Mouse (Mus musculus): ENCODE results near the gene Lzic.

Gene Lzic

DNA sequence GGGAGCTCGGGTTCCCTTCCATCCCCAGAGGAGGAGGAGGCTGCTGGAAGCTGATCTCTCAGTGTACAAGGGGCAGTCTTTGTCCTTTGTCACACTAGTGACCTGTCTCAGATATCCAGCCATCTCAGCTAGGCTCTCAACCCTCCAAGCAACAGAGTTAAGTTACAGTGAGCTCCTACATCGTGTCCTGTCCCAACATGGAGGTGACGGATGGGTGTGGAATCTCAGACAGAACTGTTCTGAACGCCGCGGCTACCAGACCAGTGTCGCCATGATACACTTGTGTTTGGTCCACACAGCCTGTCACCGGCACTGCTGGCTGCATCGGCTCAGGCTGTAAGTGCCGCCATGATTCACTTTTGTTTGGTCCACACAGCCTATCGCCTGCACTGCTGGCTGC, 8.0 kb upstream of the Lzic start, which contains the start of gene Tmem274:
Tmem274 (plus strand) TSS at position 301 of the 400 bp plus-strand sequence.
- no peak for DNase-seq (ENCODE audit: low spot score in 2 of 2)

DNA sequence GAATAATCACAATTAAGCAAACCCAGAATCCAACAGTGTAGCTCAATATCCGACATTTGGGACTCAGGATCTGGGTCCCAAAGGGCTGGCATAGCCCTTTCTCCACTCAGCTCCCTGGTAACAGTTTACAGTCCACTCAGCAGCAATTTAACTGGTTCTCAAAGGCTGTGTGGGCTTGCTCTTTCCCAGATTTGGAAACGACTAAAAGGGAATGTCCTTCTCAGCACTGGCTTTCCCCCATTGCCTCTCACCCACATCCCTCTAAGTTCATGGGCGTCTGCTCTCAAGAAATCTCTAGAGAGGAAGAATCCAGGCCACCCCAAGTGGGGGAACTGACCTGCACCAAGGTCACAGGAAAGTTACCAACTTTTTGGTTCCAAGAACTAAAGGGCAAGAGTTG, 463 bp upstream of the Lzic start:
- no peak for DNase-seq (ENCODE audit: low spot score in 2 of 2)

DNA sequence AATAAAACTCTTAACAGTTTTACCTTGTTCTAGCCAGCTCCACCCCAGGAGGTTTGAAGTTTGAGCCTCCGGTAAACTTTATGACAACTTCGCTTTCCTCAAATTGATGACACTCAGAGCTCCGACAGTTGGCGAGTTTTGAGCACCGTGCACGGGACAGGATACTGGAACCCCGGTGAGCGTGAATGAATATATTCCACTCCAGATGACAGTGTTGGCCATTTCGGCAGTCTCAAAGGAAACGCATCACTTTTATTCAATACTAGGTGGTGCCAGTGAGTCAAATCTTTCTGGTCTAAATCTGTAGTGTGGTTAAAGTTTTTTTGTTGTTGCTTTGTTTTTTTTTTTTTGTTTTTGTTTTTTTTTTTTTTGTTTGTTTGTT, 787 bp downstream of the Lzic start:
- DNase-seq (ENCODE audit: low spot score in 2 of 2) = no peak

DNA sequence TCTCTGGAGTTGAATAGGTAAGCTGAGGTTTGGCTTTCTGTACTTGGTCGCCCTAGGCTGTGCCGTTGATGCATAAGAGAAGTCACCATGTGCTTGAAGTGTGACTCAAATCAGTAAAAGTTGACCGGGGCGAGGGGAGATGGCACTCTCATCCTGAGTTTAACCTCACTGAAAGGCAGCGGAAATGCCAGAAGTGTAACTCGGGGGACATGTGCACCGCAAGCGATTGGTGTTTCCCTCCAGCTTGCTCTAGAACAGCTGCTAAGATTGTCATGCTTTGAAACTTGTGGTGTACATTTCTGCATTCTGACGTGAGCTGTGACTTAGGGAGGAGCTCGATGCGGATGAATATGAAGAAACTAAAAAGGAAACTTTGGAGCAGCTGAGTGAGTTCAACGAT, 2.7 kb downstream of the Lzic start:
- DNase-seq (ENCODE audit: low spot score in 2 of 2) = no peak

DNA sequence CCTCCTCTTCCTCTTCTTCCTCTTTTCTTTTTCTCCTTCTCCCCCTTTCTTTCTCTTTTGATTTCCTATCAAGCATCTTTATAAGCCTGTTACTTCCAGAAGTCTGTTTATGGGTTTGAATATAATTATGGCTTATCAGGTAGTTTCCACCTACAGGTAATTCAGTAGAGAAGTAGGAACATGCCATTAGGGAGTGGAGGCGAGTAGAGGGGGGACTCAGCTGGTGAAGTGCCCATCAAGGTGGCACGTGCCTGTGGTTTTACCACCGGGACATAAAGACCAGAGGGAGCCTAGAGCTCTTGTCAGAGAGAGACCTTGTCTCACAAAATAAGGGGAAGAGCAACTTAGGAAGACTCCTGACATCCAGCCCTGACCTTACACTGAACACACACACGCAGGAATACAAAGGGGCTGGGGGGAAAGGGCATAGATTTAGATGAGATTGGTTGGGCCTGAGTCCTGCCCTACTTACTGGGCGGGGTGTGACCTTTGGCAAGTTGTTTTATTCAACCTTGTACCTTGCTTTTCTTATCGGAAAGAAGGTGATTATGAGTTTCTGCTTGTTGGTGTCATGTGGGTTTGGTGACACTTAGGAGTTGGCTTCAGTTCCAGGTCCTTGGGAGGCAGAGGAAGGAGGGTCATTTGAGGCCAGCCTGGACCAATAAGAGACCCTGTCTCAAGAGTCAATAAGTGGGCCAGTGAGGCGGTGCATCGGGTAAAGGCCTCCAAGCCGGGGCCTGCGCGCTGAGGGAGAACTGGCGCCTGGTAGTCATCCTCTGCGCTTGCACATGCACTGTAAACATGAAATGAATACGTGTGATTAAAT, 4.6 kb downstream of the Lzic start:
- DNase-seq (ENCODE audit: low spot score in 2 of 2) = no peak

DNA sequence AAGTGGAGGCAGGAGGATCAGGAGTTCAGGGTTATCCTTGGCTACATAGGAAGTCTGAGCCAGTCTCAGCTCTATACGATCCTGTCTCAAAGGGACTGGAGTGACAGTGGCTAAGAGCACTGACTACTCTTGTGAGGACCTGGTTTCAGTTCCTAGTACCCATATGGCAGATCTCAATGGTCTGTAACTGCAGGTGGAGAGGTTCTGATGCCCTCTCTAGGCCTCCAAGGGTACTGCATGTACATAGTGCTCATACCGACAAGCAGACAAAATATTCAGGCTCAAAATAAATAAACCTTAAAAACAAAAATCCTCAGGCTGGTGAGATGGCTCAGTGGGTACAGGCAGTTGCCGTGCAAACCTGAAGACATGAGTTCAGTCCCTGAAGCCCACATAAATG, 6.1 kb downstream of the Lzic start:
- DNase-seq (ENCODE audit: low spot score in 2 of 2) = no peak

DNA sequence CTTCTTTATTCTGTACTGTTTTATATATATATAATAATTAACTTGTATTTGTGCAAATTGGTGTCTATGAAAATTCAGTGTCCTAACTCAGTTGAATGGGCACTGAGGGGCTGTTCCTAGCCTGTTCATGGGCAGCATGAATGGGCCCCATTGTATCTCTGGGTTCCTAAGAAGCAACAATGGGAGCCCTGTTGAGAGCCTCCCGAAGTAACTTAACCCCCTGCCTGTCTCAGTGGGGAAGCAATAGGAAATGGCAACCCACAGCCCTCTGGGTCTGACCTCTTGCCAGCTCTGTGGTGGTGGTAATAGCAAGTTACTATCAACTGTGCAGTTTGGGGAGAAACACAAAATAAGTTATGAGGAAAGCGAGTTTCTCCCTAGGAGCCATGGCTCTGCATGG, 11.6 kb downstream of the Lzic start:
- peak in 1 of 2 experiments; percentile 9 for DNase-seq (ENCODE audit: low spot score in 2 of 2)

DNA sequence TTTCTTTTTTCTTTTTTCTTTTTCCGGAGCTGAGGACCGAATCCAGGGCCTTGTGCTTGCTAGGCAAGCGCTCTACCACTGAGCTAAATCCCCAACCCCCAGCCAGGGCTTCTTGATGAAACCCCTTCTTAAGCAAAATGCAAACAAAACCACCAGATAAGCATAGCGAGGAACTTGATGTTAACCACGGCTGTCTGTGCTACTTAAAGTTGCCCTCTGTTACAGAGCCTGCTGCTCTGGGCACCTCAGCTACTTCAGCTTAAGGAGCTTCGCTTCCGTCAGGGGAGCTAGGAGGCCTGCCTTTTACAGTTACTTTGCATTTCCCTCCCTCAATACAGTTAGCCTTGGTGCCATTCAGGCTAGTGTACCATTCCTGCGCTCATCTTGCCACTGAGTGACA, 13.9 kb downstream of the Lzic start:
- no peak for DNase-seq (ENCODE audit: low spot score in 2 of 2)

DNA sequence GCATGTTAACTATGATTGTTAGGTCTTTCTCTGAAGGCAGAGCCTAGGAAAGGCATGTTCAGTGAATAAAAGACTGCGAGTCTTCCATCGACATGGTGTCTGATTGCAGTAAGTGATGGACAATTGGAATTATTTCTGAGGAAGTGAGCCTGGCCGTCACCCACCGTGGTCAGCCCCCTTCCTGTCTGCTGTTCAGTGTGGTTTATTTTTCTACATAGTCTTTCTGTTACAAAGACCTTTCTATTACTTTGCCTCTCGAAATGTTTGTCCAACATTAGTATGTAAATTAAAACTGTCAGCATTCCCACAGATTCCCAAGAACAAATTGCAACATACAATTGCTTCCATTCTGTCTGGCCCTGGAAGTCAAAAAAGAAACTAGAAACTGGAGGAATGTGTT, 14.8 kb downstream of the Lzic start:
- DNase-seq (ENCODE audit: low spot score in 2 of 2) = no peak

DNA sequence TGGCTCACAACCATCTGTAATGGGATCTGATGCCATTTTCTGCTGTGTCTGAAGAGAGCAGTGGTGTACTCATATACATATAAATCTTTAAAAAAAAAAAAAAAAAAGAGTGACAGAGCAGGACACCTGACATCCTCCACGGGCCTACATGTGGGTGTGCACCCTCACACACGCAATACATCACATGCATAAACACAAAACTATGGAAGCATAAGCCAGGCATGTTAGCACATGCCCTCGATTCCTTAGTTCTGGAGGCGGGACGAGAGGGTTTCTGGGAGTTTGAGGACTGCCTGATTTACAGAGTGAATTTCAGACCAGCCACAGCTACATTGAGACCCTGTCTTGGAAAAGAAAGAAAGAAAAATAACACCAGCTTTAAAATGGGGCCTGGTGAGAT, 19.3 kb downstream of the Lzic start:
- DNase-seq (ENCODE audit: low spot score in 2 of 2) = no peak

DNA sequence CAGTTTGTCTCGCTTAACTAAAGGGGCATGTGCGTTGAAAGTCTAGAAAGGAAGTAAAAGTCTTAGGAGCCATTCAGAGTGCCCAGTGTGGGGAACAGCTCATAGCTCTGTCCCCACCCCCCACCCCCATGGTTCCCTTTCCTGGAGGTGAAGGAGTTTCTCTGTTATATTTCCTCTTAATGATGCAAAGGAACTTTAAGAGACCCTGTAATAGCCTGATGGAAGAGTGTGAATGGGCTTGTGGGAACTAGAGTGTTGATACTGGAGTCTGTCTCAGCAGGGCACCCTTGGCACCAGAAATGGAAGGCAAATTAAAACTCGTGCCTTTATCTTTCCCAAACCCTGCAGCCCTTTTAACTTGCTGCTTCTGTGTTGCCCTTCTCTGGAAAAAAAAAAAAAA, 19.8 kb downstream of the Lzic start:
- no peak for DNase-seq (ENCODE audit: low spot score in 2 of 2)

DNA sequence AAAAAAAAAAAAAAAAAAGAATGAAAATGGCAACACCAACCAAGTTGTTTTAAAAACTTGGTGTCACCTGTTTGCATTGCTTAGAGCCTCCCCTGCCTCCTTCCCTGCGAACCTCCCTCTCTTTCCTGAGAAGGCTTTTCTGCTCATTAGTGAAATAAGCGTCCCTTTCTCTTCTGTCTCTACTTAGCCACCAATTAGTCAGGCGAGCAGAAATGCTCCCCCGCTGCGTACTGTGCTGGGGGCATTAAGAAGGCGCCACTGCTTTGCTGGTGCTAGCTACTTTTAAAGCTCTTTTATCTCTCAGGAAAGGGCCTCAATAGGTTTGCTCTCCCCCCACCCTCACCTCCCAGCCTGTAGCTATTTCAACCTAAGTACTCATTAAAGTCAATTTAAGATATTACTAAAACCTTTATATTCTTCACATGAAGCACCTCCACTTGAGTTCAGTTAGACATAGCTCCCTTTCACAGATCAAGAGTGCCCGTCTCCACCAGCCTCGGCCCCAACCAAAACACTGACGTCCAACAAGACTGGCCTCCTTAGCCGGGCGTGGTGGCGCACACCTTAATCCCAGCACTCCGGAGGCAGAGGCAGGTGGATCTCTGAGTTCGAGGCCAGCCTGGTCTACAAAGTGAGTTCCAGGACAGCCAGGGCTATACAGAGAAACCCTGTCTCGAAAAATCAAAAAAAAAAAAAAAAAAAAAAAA, 20.4 kb downstream of the Lzic start:
- no peak for DNase-seq (ENCODE audit: low spot score in 2 of 2)

DNA sequence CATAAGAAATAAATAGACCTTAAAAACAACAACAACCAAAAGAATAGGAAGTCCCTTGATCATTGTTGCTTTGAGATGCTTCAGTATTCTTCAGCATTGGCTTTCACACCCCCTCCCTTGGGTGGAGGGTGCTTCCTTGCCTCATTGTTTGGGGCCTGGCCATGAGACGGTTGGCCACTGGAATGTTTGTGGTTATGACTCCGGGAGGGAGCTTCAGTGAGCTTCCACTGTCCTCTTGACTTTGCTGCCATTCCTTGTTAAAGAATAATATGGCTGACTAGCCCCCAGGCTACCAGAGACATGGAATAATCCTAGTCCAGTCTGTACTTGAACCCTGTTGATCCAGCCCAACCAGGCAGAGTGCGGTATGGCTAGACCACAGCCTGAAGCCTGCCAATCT, 21.9 kb downstream of the Lzic start:
- no peak for DNase-seq (ENCODE audit: low spot score in 2 of 2)

DNA sequence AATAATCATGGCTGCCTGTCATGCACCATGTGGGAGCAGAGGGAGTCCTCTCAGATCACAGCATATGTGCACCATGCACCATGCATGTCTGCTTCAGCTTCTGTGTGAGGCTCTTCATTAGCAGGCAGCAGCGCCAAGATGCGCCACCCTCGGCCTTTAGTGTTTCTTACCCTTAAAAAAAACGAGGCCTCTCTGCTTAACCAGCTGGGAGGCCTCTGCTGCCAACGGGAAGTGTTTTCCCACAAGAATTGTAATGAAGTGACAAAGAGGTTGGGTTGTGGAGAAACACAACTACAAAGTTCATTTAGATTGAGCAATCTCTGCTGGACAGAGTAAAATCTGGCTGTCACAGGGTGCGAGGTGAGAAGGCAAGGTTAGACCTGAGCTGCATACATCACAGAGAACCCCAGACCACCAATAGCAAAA, 26.2 kb downstream of the Lzic start:
- DNase-seq (ENCODE audit: low spot score in 2 of 2) = no peak

DNA sequence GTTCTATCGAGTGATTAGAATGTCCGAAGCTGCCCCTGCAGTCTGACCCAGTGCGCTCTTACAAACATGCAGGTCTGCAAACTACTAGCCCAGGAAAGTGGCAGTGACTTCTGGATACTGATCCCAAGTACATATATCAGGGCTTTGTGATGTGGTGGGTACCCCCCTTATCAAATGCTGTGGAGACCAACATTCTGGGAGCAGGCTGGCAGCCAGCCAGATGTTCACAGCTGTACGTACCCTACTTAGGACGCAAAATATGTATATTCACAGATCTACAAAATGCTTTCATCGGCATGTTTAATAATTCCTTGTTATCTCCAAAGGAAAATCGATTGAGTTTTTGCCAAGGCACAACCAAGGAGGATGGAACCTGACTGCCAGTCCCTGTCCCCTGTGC, 27.0 kb downstream of the Lzic start:
- DNase-seq (ENCODE audit: low spot score in 2 of 2) = no peak

DNA sequence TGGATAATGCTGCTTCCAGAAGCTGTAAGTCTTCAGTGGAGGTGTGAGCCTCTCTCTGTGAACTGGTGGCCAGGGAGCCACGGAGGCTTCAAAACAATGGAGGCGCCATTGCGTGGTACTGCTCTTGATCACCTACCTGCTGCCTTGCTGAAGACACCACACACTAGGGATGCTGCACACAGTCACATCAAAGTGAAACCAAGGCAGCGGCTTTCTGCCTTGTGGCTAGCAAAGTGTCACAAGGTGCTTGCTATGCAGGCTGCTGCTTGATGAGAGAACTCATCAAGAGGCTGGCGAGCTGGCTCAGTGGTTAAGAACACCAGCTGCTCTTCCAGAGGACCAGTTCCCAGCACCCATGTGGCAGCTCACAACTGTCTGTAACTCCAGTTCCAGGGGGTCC, 30.7 kb downstream of the Lzic start:
- DNase-seq (ENCODE audit: low spot score in 2 of 2) = no peak

DNA sequence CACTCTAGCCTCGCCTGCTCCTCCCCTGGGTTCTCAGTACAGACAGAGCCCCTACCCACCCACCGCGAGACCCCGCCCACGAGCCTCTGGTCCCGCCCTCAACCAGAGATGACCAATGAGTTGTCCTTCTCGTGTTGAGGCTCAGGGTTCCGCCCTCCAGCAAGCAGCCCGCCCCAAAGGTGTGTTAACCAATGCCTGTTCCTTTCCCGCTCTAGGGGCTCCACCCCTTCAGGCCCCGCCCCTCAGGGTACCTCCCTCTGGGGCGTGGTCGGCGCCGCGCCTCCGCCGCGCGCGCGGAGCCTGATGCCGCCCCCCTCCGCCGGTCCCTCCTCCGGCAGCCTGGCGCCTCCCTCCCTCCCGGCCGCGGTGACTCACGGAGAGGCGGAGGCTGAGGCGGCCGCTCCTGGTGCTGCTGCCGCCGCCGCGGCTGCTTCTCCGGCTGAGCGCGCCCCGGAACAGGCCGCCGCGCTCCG, 32.9 kb downstream of the Lzic start, which contains the start of gene Ctnnbip1:
Ctnnbip1 (plus strand) TSS at position 369 of the 473 bp plus-strand sequence.
- DNase-seq (ENCODE audit: low spot score in 2 of 2) = peak; percentile 93 to 95

DNA sequence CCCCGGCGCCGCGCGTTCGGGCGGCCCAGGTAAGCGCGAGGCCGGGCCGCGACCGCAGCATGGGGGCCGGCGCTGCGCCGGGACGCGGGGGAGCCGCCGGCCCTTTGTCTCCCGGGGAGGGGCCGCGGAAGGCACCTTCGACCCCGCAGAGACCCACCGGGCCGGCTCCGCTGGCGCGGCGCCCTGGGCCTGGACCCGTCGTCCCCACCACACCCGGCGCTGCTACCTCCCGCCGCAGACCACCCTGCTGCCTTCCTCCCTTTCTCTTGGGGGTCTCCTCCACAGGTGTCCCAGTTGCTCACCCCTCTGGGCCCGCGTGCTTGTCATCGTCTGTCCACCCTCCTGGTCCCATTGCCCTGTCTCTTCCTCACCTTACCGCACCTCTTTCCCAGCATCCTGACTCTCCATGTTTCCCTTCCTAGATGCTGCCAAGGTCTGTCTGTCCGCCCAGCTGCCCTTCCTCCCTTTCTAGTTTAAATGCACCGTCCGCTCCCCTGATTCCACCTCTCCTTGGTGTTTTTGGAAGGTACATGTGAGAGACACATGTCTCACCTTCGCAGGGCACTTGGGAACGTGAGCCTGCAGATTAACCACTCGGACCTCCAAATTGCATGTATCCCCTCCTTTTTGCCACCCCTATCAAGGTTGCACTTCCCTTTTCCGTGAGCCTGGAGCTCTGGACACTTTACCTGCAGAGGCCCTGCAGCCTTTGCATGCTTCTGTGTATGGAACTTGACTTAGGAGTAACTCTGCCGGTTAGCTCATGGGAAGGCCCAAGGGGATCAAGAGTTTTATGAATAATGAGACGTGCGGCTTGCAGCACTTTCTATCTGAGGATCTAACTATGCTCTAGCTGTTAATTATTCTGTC, 33.6 kb downstream of the Lzic start:
- no peak for DNase-seq (ENCODE audit: low spot score in 2 of 2)

DNA sequence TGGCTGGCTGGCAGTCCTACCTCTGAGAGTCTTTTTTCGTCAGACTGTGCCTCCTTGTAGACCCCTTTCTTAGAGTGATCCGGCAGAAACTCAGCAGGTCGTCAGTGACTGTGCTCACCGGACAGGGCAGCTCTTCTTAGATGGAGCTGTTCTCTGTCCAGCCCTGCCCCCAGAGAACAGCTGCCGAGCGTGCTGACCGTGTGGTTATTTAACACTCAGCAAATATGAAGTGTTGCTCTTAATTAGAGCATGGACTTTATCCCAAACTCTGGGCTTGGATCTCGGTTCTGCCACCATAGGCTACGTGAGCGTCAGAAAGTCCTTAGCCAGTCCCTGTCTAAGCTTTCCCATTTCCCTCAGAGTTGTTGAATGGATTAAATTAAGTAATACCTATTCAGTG, 36.2 kb downstream of the Lzic start:
- no peak for DNase-seq (ENCODE audit: low spot score in 2 of 2)

DNA sequence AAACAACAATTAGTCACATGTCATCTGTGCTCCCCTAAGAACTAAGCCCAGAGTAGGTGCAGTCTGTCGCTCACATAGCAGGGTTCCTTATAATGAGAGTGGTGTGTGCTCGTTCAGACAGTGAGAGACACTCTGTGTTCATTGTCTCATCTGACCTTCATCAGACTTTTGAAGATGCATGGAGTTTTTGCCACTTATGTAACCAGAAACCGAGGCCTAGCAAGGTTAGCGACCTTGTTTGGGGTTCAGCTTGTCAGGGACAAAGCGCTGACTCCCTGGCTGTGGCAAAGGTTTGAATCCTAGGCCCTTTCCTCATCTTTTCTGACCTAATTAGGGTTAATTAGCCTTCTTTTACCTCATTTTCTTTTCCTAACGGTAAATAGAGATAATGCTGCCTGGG, 38.9 kb downstream of the Lzic start:
- DNase-seq (ENCODE audit: low spot score in 2 of 2) = no peak

DNA sequence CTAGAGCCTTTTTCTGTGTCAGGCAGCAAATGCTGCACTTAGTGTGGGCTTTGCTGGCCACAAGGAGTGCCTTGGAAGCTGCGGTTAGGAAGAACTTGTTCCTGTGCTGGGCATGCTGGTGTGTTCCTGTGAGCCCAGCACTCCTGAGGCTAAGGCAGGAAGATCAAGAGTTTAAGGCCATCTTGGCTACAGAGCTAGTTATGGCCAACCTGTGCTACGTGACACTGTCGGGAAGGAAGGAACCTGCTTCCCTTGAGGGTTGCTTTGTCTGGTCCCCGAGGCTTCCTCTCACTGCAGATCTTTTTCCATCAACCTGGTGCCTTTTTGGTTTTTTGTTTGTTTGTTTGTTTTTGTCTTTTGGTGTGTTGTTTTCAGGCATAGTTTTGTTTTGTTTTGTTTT, 40.1 kb downstream of the Lzic start:
- no peak for DNase-seq (ENCODE audit: low spot score in 2 of 2)

DNA sequence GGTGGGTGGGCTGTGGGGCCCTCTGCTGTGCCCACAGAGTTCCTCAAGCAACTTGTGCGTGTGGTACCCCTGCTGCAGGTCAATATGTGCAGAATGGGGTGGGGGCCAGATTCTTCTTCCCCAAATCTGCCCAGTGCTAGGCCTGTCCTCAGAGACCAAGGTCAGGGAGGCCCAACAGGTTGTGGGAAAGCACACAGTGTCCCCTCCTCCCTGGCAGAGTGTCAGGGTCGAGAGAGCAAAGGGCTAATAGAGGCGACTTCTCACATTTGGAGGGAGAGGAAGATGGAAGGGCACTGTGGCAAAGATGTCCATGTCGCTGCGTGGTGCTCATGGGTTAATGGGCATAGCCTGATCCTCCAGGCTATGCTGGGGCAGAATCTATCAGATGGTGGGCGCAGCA, 40.8 kb downstream of the Lzic start:
- no peak for DNase-seq (ENCODE audit: low spot score in 2 of 2)
